Mouse (Mus musculus) urinary bladder, postnatal 4 days (tissue): ENCODE results near the gene Zfp30.
A peak's percentile ranks its signal among the peaks of the same experiment; 100 is the strongest.

Experiments
- DNase-seq, 2 experiments: peaks; one replicate each; pipeline ENCODE4 v3.0.0; 2021 to 2022; ENCODE audit warnings: low spot score in 2 of 2

The Zfp30 gene

GRCm38 (mm10) chr7:29783871-29784551, at the start of gene Zfp30:
Gene Zfp30, plus strand, starts transcription at chr7:29783998.
- peak; percentile 77 to 82 for DNase-seq

- DNase-seq: no peak
These were observed 41.5 kb upstream of the Zfp30 start for GRCm38 (mm10) chr7:29742258-29742657.

GRCm38 (mm10) chr7:29760476-29760875, 23.3 kb upstream of the Zfp30 start:
- no peak for DNase-seq

- DNase-seq: no peak
These were observed 19.1 kb upstream of the Zfp30 start for GRCm38 (mm10) chr7:29764702-29765101.

GRCm38 (mm10) chr7:29767058-29767686, 16.6 kb upstream of the Zfp30 start:
- peak; percentile 71 to 74 for DNase-seq

GRCm38 (mm10) chr7:29768090-29768900, 15.5 kb upstream of the Zfp30 start, which contains the start of gene Zfp84:
Gene Zfp84, plus strand, starts transcription at chr7:29768552.
- DNase-seq: peak; percentile 76 to 82

GRCm38 (mm10) chr7:29768980-29769379, 14.8 kb upstream of the Zfp30 start:
- no peak for DNase-seq

GRCm38 (mm10) chr7:29773503-29773902, 10.3 kb upstream of the Zfp30 start:
- no peak for DNase-seq

- DNase-seq: no peak
These were observed 9.4 kb upstream of the Zfp30 start for GRCm38 (mm10) chr7:29774371-29774770.

- DNase-seq: no peak
These were observed 7.2 kb upstream of the Zfp30 start for GRCm38 (mm10) chr7:29776568-29776967.

- DNase-seq: no peak
These were observed 6.4 kb upstream of the Zfp30 start for GRCm38 (mm10) chr7:29777372-29777771.

- DNase-seq: no peak
These were observed 1.2 kb downstream of the Zfp30 start for GRCm38 (mm10) chr7:29785023-29785422.

GRCm38 (mm10) chr7:29785888-29786287, 2.1 kb downstream of the Zfp30 start:
- DNase-seq: no peak

GRCm38 (mm10) chr7:29792906-29793305, 9.1 kb downstream of the Zfp30 start:
- no peak for DNase-seq

- no peak for DNase-seq
These were observed 23.2 kb downstream of the Zfp30 start for GRCm38 (mm10) chr7:29807046-29807445.

- DNase-seq: no peak
These were observed 28.4 kb downstream of the Zfp30 start for GRCm38 (mm10) chr7:29812244-29812643.

- DNase-seq: no peak
These were observed 30.6 kb downstream of the Zfp30 start for GRCm38 (mm10) chr7:29814381-29814780.

- no peak for DNase-seq
These were observed 31.4 kb downstream of the Zfp30 start for GRCm38 (mm10) chr7:29815061-29815784.

GRCm38 (mm10) chr7:29815910-29816429, 32.2 kb downstream of the Zfp30 start, which contains the start of gene Zfp790:
Gene Zfp790, plus strand, starts transcription at chr7:29816114.
- DNase-seq: peak; percentile 83 to 84

GRCm38 (mm10) chr7:29818619-29819254, 34.9 kb downstream of the Zfp30 start:
- peak in 1 of 2 experiments; percentile 38 for DNase-seq

- DNase-seq: no peak
These were observed 44.2 kb downstream of the Zfp30 start for GRCm38 (mm10) chr7:29828001-29828400.
